Mouse (Mus musculus) neural tube, embryonic 12.5 days (tissue): ENCODE data around the gene Elobl. TPM values are rescaled to one million over a fixed set of nuclear protein-coding genes. Genes with fewer than 3 reads are reported as not detected.

Source experiments
- ATAC-seq: fragments of 200-750 bp; cut with Nextera tagmentation; 2 replicates; pipeline ENCODE4 v1.8.0; 2017; ENCODE audit warnings: low read depth, mild to moderate bottlenecking, moderate TSS enrichment, moderate library complexity; ENCODE audit not compliant: low FRiP score
- H3K27ac ChIP-seq: fragments of 300-500 bp; sonication (generic); 2 replicates; pipeline ENCODE4 v1.5.1; 2016
- H3K27me3 ChIP-seq: fragments of 300-500 bp; sonication (generic); replicated peaks from 2 replicates; pipeline ENCODE4 v1.6.1; 2016; ENCODE audit warnings: mild to moderate bottlenecking
- H3K36me3 ChIP-seq: fragments of 300-500 bp; sonication (generic); 2 replicates; pipeline ENCODE4 v1.6.1; 2016; ENCODE audit warnings: mild to moderate bottlenecking
- H3K4me1 ChIP-seq: fragments of 300-500 bp; sonication (generic); 2 replicates; pipeline ENCODE4 v1.6.1; 2016
- H3K4me2 ChIP-seq: fragments of 300-500 bp; sonication (generic); replicated peaks from 2 replicates; pipeline ENCODE4 v1.6.1; 2016; ENCODE audit warnings: mild to moderate bottlenecking
- H3K4me3 ChIP-seq: fragments of 300-500 bp; sonication (generic); 2 replicates; pipeline ENCODE4 v1.5.1; 2016
- H3K9ac ChIP-seq: fragments of 300-500 bp; sonication (generic); 2 replicates; pipeline ENCODE4 v1.6.1; 2016; ENCODE audit warnings: mild to moderate bottlenecking
- H3K9me3 ChIP-seq: fragments of 300-500 bp; sonication (generic); 2 replicates; pipeline ENCODE4 v1.6.1; 2016; ENCODE audit warnings: mild to moderate bottlenecking
- WGBS: fragments of 180-500 bp; shearing (Covaris S2); methylation state at CpG from one replicate; pipeline ENCODE4 v1.1.7; 2016; 5-methylcytosine and 5-hydroxymethylcytosine counted together
- polyA plus RNA-seq: library from polyadenylated mRNA; unstranded; fragments of >200 nt; fragmentation: Nextera tagmentation; extraction: Ambion mirVana; gene quantifications from 2 replicates; pipeline ENCODE4 v1.2.1, GENCODE M21; 2016

The Elobl gene
- polyA plus RNA-seq, 1 experiment from 2014 or later: not detected

DNA sequence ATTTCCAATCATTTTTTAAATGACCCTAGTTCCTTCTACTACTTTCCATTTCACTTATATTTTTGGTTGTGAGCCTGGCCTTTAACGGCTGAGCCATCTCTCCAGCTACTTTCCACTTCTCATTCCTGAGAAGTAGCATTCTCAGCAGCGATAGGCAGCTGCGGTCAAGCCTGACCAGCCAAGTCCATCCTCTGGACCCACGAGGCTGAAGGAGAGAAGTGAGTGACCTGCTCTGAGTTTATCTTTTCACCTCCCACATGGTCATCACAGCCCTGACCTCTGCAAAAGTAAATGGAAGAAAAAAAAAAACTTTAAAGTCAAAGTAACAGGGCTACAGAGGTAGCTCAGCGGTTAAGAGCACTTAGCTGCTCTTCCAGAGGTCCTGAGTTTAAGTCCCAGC is 40.2 kb downstream of the Elobl start:
- H3K4me3 ChIP-seq: no peak overlapping the region
- no peak overlapping the region for H3K4me2 ChIP-seq
- H3K9me3 ChIP-seq: no peaks in the 10 kb centered on the region
- 91% methylated on average over 5 of the region's 5 CpGs for WGBS
- ATAC-seq: no peak
- peaks cover 32% of the 10 kb centered on the region for H3K36me3 ChIP-seq
- H3K27me3 ChIP-seq: no peaks in the 10 kb centered on the region
- no peak overlapping the region for H3K27ac ChIP-seq
- H3K9ac ChIP-seq: no peak overlapping the region
- no peaks in the 10 kb centered on the region for H3K4me1 ChIP-seq

Other genes with a start within 250 kb of the Elobl start
- 27.9 and 37.7 TPM in 2 replicates for gene Msi2, start 248.4 kb downstream of the Elobl start, polyA plus RNA-seq
- gene Akap1, start 102.3 kb downstream of the Elobl start, polyA plus RNA-seq: 23.7 and 24.0 TPM in 2 replicates
- gene Scpep1, start 11.5 kb downstream of the Elobl start, polyA plus RNA-seq: 34.1 and 37.6 TPM in 2 replicates
- 31.3 and 33.3 TPM in 2 replicates for gene Coil, start 3.3 kb upstream of the Elobl start, polyA plus RNA-seq
- 4.3 and 4.6 TPM in 2 replicates for gene Trim25, start 32.4 kb upstream of the Elobl start, polyA plus RNA-seq
- 11.1 and 12.7 TPM in 2 replicates for gene Dgke, start 99.9 kb upstream of the Elobl start, polyA plus RNA-seq
- not detected in 2 replicates for gene Gm525, start 106.9 kb upstream of the Elobl start, polyA plus RNA-seq